Mouse (Mus musculus): ENCODE data around the gene Ptrh2. TPM values are rescaled to one million over a fixed set of nuclear protein-coding genes. Genes with fewer than 3 reads are reported as not detected.

Ptrh2 gene
- polyA plus RNA-seq, 1 experiment, result 15.9 TPM

- Histone ChIP-seq H3K27ac (replicated peaks; ENCODE audit: low read depth, low read length) (no peak overlapping the region), H3K4me1 (ENCODE audit: control insufficient read depth, insufficient read depth, insufficient read length, low read length) (no peaks in the 10 kb centered on the region), H3K4me3 (ENCODE audit: insufficient read depth, low read depth, low read length) (no peak overlapping the region)
Observed at GRCm38 (mm10) chr11:86656849-86657567, 26.8 kb upstream of the Ptrh2 start.

GRCm38 (mm10) chr11:86657863-86658262 lies 25.9 kb upstream of the Ptrh2 start:
- H3K4me1 ChIP-seq (ENCODE audit: control insufficient read depth, insufficient read depth, insufficient read length, low read length), result no peaks in the 10 kb centered on the region
- H3K27ac ChIP-seq (replicated peaks; ENCODE audit: low read depth, low read length), result no peak overlapping the region
- H3K4me3 ChIP-seq (ENCODE audit: insufficient read depth, low read depth, low read length), result no peak overlapping the region

- H3K27ac ChIP-seq (replicated peaks; ENCODE audit: low read depth, low read length), result no peak overlapping the region
- no peak overlapping the region for H3K4me3 ChIP-seq (ENCODE audit: insufficient read depth, low read depth, low read length)
- no peaks in the 10 kb centered on the region for H3K4me1 ChIP-seq (ENCODE audit: control insufficient read depth, insufficient read depth, insufficient read length, low read length)
Observed at GRCm38 (mm10) chr11:86662986-86663895, 20.5 kb upstream of the Ptrh2 start.

- H3K27ac ChIP-seq (replicated peaks; ENCODE audit: low read depth, low read length), result no peak overlapping the region
- H3K4me3 ChIP-seq (ENCODE audit: insufficient read depth, low read depth, low read length), result no peak overlapping the region
- H3K4me1 ChIP-seq (ENCODE audit: control insufficient read depth, insufficient read depth, insufficient read length, low read length), result no peaks in the 10 kb centered on the region
Observed at GRCm38 (mm10) chr11:86663977-86664376, 19.8 kb upstream of the Ptrh2 start.

GRCm38 (mm10) chr11:86664406-86664805 lies 19.4 kb upstream of the Ptrh2 start:
- Histone ChIP-seq H3K4me1 (ENCODE audit: control insufficient read depth, insufficient read depth, insufficient read length, low read length) (no peaks in the 10 kb centered on the region), H3K27ac (replicated peaks; ENCODE audit: low read depth, low read length) (no peak overlapping the region), H3K4me3 (ENCODE audit: insufficient read depth, low read depth, low read length) (no peak overlapping the region)

- Histone ChIP-seq H3K4me1 (ENCODE audit: control insufficient read depth, insufficient read depth, insufficient read length, low read length) (no peaks in the 10 kb centered on the region), H3K4me3 (ENCODE audit: insufficient read depth, low read depth, low read length) (no peak overlapping the region), H3K27ac (replicated peaks; ENCODE audit: low read depth, low read length) (no peak overlapping the region)
Observed at GRCm38 (mm10) chr11:86667553-86667952, 16.2 kb upstream of the Ptrh2 start.

- Histone ChIP-seq H3K4me1 (ENCODE audit: control insufficient read depth, insufficient read depth, insufficient read length, low read length) (no peaks in the 10 kb centered on the region), H3K4me3 (ENCODE audit: insufficient read depth, low read depth, low read length) (no peak overlapping the region), H3K27ac (replicated peaks; ENCODE audit: low read depth, low read length) (no peak overlapping the region)
Observed at GRCm38 (mm10) chr11:86668169-86668568, 15.6 kb upstream of the Ptrh2 start.

- H3K4me1 ChIP-seq (ENCODE audit: control insufficient read depth, insufficient read depth, insufficient read length, low read length), result no peaks in the 10 kb centered on the region
- H3K4me3 ChIP-seq (ENCODE audit: insufficient read depth, low read depth, low read length), result no peak overlapping the region
- H3K27ac ChIP-seq (replicated peaks; ENCODE audit: low read depth, low read length), result 0 out of 2 replicates have a peak overlapping the region, but pooled peaks have one; percentile 29
Observed at GRCm38 (mm10) chr11:86671041-86671675, 12.6 kb upstream of the Ptrh2 start.

- Histone ChIP-seq H3K27ac (replicated peaks; ENCODE audit: low read depth, low read length) (no peak overlapping the region), H3K4me3 (ENCODE audit: insufficient read depth, low read depth, low read length) (no peak overlapping the region), H3K4me1 (ENCODE audit: control insufficient read depth, insufficient read depth, insufficient read length, low read length) (no peaks in the 10 kb centered on the region)
Observed at GRCm38 (mm10) chr11:86672772-86673171, 11.0 kb upstream of the Ptrh2 start.

GRCm38 (mm10) chr11:86675520-86675919 lies 8.3 kb upstream of the Ptrh2 start:
- H3K4me1 ChIP-seq (ENCODE audit: control insufficient read depth, insufficient read depth, insufficient read length, low read length), result no peaks in the 10 kb centered on the region
- H3K4me3 ChIP-seq (ENCODE audit: insufficient read depth, low read depth, low read length), result no peak overlapping the region
- no peak overlapping the region for H3K27ac ChIP-seq (replicated peaks; ENCODE audit: low read depth, low read length)

- no peak overlapping the region for H3K27ac ChIP-seq (replicated peaks; ENCODE audit: low read depth, low read length)
- H3K4me1 ChIP-seq (ENCODE audit: control insufficient read depth, insufficient read depth, insufficient read length, low read length), result no peaks in the 10 kb centered on the region
- H3K4me3 ChIP-seq (ENCODE audit: insufficient read depth, low read depth, low read length), result no peak overlapping the region
Observed at GRCm38 (mm10) chr11:86678957-86679356, 4.8 kb upstream of the Ptrh2 start.

- Histone ChIP-seq H3K27ac (replicated peaks; ENCODE audit: low read depth, low read length) (no peak overlapping the region), H3K4me1 (ENCODE audit: control insufficient read depth, insufficient read depth, insufficient read length, low read length) (no peaks in the 10 kb centered on the region), H3K4me3 (ENCODE audit: insufficient read depth, low read depth, low read length) (no peak overlapping the region)
Observed at GRCm38 (mm10) chr11:86680729-86681128, 3.1 kb upstream of the Ptrh2 start.

- Histone ChIP-seq H3K27ac (replicated peaks; ENCODE audit: low read depth, low read length) (no peak overlapping the region), H3K4me3 (ENCODE audit: insufficient read depth, low read depth, low read length) (no peak overlapping the region), H3K4me1 (ENCODE audit: control insufficient read depth, insufficient read depth, insufficient read length, low read length) (no peaks in the 10 kb centered on the region)
Observed at GRCm38 (mm10) chr11:86681423-86681822, 2.4 kb upstream of the Ptrh2 start.

- Histone ChIP-seq H3K4me1 (ENCODE audit: control insufficient read depth, insufficient read depth, insufficient read length, low read length) (no peaks in the 10 kb centered on the region), H3K4me3 (ENCODE audit: insufficient read depth, low read depth, low read length) (peak overlapping the region; percentile 85), H3K27ac (replicated peaks; ENCODE audit: low read depth, low read length) (no peak overlapping the region)
Observed at GRCm38 (mm10) chr11:86682861-86683260, 924 bp upstream of the Ptrh2 start.
